Mouse (Mus musculus) heart, postnatal 0 days (tissue): Measurements from ENCODE around the gene Slbp. TPM values are rescaled to one million over a fixed set of nuclear protein-coding genes. Genes with fewer than 3 reads are reported as not detected.
A peak's percentile ranks its signal among the peaks of the same experiment; 100 is the strongest.

Source experiments
- ATAC-seq: fragments of 200-750 bp; cut with Nextera tagmentation; 2 replicates; pipeline ENCODE4 v1.8.0; 2017; ENCODE audit warnings: low read depth, moderate number of reproducible peaks, moderate library complexity; ENCODE audit not compliant: insufficient read depth
- DNase-seq: peaks from one replicate; pipeline ENCODE4 v3.0.0-alpha.2; 2016; ENCODE audit warnings: low spot score
- H3K27ac ChIP-seq: fragments of 300-500 bp; sonication (generic); 2 replicates; pipeline ENCODE4 v1.5.1; 2014; ENCODE audit warnings: low read depth, mild to moderate bottlenecking
- H3K27me3 ChIP-seq: fragments of 300-500 bp; sonication (generic); 2 replicates; pipeline ENCODE4 v1.6.1; 2014; ENCODE audit warnings: low read length, mixed read lengths; ENCODE audit not compliant: control insufficient read depth, insufficient read depth
- H3K36me3 ChIP-seq: fragments of 300-500 bp; sonication (generic); replicated peaks from 2 replicates; pipeline ENCODE4 v1.6.1; 2014; ENCODE audit warnings: low read length, mixed read lengths; ENCODE audit not compliant: control insufficient read depth, insufficient read depth
- H3K4me1 ChIP-seq: fragments of 300-500 bp; sonication (generic); 2 replicates; pipeline ENCODE4 v1.6.1; 2014; ENCODE audit warnings: antibody characterized with exemption; ENCODE audit not compliant: control insufficient read depth, insufficient read depth
- H3K4me2 ChIP-seq: fragments of 300-500 bp; sonication (generic); 2 replicates; pipeline ENCODE4 v1.6.1; 2014; ENCODE audit warnings: low read depth, mild to moderate bottlenecking, low read length, moderate library complexity
- H3K4me3 ChIP-seq: fragments of 300-500 bp; sonication (generic); 2 replicates; pipeline ENCODE4 v1.5.1; 2014; ENCODE audit warnings: low read depth, low read length
- H3K9ac ChIP-seq: fragments of 300-500 bp; sonication (generic); replicated peaks from 2 replicates; pipeline ENCODE4 v1.6.1; 2014; ENCODE audit warnings: low read depth, low read length, mixed read lengths
- H3K9me3 ChIP-seq: fragments of 300-500 bp; sonication (generic); replicated peaks from 2 replicates; pipeline ENCODE4 v1.6.1; 2016; ENCODE audit warnings: low read length; ENCODE audit not compliant: control insufficient read depth
- CTCF ChIP-seq: IDR thresholded peaks from 2 replicates; pipeline ENCODE4 v1.5.1; 2016; ENCODE audit warnings: antibody characterized with exemption, control low read depth, low read depth
- EP300 ChIP-seq: IDR thresholded peaks from 2 replicates; pipeline ENCODE4 v1.6.1; 2016; ENCODE audit warnings: antibody characterized with exemption, low read depth
- WGBS: fragments of 180-500 bp; shearing (Covaris S2); extraction: QIAGEN DNeasy Blood & Tissue Kit; methylation state at CpG from one replicate; pipeline ENCODE4 v1.1.7; 2014; 5-methylcytosine and 5-hydroxymethylcytosine counted together
- polyA plus RNA-seq: library from polyadenylated mRNA; unstranded; fragments of >200 nt; fragmentation: Nextera tagmentation; extraction: Ambion mirVana; gene quantifications from 2 replicates; pipeline ENCODE4 v1.2.1, GENCODE M21; 2015
- total RNA-seq: library from RNA; depleted of rRNA; stranded (reverse); fragments of >200 nt; gene quantifications from 2 replicates; pipeline ENCODE4 v1.2.3, GENCODE M21; 2014; ENCODE audit warnings: low replicate concordance

The Slbp gene
- total and polyA plus RNA-seq, 2 experiments from 2014 or later = 65.4 to 90.6 TPM

DNA sequence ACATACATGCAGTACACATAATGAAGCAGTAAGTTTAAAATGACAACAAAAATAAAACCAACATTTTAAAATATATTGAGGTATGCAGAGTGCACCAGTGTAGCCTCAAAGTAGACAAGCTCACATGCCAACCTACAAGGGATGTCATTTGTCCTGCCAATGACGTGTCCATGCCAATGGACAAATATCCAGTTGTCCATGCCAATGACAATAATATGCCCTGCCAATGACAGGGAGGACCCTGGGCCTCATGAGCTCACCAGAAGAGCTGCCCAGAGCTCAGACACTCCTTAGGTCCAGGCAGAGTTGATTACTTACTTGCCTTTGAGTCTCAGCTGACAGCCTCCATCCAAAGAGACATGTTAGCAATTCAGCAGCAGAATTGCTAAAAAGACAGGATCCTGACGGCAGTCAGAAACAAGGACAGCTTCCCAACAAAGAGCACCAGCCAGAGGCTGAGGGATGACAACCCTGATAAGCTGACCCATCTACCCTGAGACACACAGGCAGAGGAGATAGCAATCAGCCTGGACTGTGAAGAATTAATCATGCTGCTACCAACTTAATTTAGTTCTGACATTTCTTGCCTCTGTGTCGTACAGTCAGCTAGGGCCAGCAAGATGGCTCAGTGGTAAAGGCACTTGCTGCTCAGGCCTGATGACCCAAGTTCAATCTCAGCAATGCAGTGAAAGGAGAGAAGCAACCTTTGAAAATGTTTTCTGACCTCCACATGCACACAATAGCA is 14.6 kb downstream of the Slbp start:
- H3K4me2 ChIP-seq = no peak overlapping the region
- H3K4me3 ChIP-seq = no peak overlapping the region
- no peaks in the 10 kb centered on the region for H3K4me1 ChIP-seq
- TF ChIP-seq CTCF (no peak), EP300 (no peak)
- no peaks in the 10 kb centered on the region for H3K27me3 ChIP-seq
- no peaks in the 10 kb centered on the region for H3K9me3 ChIP-seq
- no peak overlapping the region for H3K27ac ChIP-seq
- DNase-seq = no peak
- H3K36me3 ChIP-seq = peaks cover 30% of the 10 kb centered on the region
- H3K9ac ChIP-seq = no peak overlapping the region
- WGBS = 71% methylated on average over 3 of the region's 3 CpGs
- ATAC-seq = no peak

DNA sequence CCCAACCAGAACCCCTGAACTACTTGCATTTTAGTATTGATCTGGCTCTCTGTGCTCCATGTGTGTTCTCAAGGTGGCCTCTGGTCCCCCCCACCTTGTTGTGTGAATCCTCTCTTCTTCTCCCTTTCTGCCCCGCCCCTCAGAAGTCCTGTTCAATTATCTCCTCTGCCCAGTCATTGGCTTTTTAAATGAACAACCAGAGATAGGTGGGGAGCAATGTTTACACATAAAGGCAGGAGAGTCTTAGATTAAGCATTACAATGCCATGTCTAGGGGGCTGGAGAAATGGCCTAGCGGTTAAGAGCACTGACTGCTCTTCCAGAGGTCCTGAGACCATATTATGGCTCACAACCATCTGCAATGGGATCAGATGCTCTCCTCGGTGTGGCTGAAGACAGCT is 17.0 kb downstream of the Slbp start:
- WGBS = 86% methylated on average over 3 of the region's 3 CpGs

DNA sequence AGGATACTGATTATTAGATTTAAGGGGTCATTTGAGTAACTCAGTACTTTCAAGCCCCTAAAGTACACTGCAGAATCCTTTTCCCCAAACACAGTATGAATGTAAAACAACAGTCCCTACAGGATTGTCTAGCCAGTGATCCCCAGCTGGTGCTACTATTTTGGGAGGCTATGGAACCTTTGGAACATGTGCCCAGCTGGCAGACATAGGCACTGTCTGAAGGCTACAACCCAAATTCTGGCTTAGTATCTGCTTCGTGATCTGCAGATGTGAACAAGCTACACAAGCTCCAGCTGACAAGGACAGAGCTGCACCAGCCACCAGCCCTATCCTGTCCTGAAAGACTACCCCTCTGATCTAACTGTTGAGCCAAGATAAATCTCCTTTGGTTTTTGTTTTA is 19.8 kb downstream of the Slbp start:
- Histone ChIP-seq H3K27me3 (no peaks in the 10 kb centered on the region), H3K9ac (no peak overlapping the region), H3K4me3 (no peak overlapping the region), H3K36me3 (0 out of 2 replicates have a peak, but pooled peaks cover under 1% of the 10 kb centered on the region), H3K27ac (no peak overlapping the region), H3K4me2 (no peak overlapping the region), H3K9me3 (no peaks in the 10 kb centered on the region), H3K4me1 (peaks cover 8% of the 10 kb centered on the region)
- no peak for ATAC-seq
- TF ChIP-seq EP300 (no peak), CTCF (no peak)
- 66% methylated on average over 1 of the region's 1 CpGs for whole genome bisulfite sequencing
- no peak for DNase-seq

More for the DNA sequence above, 17.0 kb downstream of the Slbp start:
- H3K9ac ChIP-seq = no peak overlapping the region
- no peaks in the 10 kb centered on the region for H3K27me3 ChIP-seq
- H3K36me3 ChIP-seq = peaks cover 9% of the 10 kb centered on the region
- no peaks in the 10 kb centered on the region; the same call in 1 of the 2 replicates for H3K4me1 ChIP-seq
- DNase-seq (no peak), ATAC-seq (no peak)
- no peak overlapping the region for H3K27ac ChIP-seq
- H3K9me3 ChIP-seq = no peaks in the 10 kb centered on the region
- H3K4me3 ChIP-seq = no peak overlapping the region
- no peak overlapping the region for H3K4me2 ChIP-seq
- TF ChIP-seq EP300 = no peak
- no peak for TF ChIP-seq CTCF

DNA sequence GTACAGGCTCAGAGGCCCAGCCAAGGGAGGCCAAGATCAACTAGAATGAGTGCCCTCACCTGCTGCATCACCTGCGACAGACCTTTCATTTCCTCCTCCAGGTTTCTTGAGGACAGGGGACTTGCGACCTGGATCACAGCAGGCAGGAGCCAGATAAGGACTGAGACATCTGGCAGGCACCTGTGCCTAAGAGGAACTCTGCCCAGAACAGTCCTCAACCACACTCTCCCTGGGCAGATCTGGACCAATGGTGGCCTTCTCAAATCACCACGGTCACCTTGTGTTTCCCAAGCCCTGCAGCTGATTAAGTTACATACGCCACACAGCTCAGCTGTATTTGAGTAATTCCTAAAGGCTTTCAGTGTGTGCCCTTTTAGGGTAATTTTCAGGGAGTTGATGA is 21.8 kb downstream of the Slbp start:
- H3K27ac ChIP-seq = peak overlapping the region; percentile 86
- H3K9ac ChIP-seq = peak overlapping the region; percentile 38; the same call in 1 of the 2 replicates
- H3K36me3 ChIP-seq = no peaks in the 10 kb centered on the region
- TF ChIP-seq EP300 = no peak
- no peak for TF ChIP-seq CTCF
- ATAC-seq (no peak), DNase-seq (no peak)
- H3K4me1 ChIP-seq = peaks cover 8% of the 10 kb centered on the region
- WGBS = 54% methylated on average over 4 of the region's 4 CpGs
- no peaks in the 10 kb centered on the region for H3K27me3 ChIP-seq
- peak overlapping the region; percentile 82 for H3K4me2 ChIP-seq
- peak overlapping the region; percentile 79; the same call in 1 of the 2 replicates for H3K4me3 ChIP-seq
- no peaks in the 10 kb centered on the region for H3K9me3 ChIP-seq

DNA sequence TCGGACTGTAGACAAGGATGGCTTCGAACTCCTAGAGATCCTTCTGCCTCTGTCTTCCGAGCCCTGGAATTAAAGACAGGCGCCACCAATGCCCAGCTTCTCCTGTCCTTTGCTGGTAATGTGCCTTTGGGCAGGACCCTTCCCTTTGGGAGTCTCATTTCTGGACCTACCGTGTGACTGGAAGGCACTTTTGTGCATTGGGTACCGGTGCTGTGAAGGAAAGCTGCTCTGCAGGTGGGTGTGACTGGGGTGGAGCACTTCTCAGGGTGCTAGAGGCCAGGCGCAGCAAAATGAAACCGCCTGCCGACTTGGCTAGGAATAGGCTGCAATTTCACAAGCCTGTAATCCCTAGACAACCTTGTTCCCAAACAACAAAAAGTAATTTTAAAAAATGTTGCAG is 22.3 kb downstream of the Slbp start:
- Histone ChIP-seq H3K4me3 (peak overlapping the region; percentile 79), H3K9ac (peak overlapping the region; percentile 59), H3K36me3 (no peaks in the 10 kb centered on the region), H3K9me3 (no peaks in the 10 kb centered on the region), H3K27ac (peak overlapping the region; percentile 86), H3K27me3 (no peaks in the 10 kb centered on the region), H3K4me1 (peaks cover 8% of the 10 kb centered on the region), H3K4me2 (peak overlapping the region; percentile 82)
- no peak for DNase-seq
- ATAC-seq = no peak
- 2% methylated on average over 9 of the region's 9 CpGs for WGBS
- TF ChIP-seq CTCF (no peak), EP300 (no peak)
